Mouse (Mus musculus) midbrain, embryonic 15.5 days (tissue): ENCODE data around the gene Wdr4. TPM values are rescaled to one million over a fixed set of nuclear protein-coding genes. Genes with fewer than 3 reads are reported as not detected.
A peak's percentile ranks its signal among the peaks of the same experiment; 100 is the strongest.

Source experiments
- ATAC-seq: fragments of 200-750 bp; cut with Nextera tagmentation; replicated peaks from 2 replicates; pipeline ENCODE4 v1.8.0; 2017; ENCODE audit warnings: moderate TSS enrichment
- H3K27ac ChIP-seq: fragments of 300-500 bp; sonication (generic); 2 replicates; pipeline ENCODE4 v1.5.1; 2015; ENCODE audit warnings: mild to moderate bottlenecking, inconsistent platforms
- H3K27me3 ChIP-seq: fragments of 300-500 bp; sonication (generic); replicated peaks from 2 replicates; pipeline ENCODE4 v1.6.1; 2015; ENCODE audit warnings: inconsistent platforms
- H3K36me3 ChIP-seq: fragments of 300-500 bp; sonication (generic); replicated peaks from 2 replicates; pipeline ENCODE4 v1.6.1; 2015; ENCODE audit warnings: inconsistent platforms
- H3K4me1 ChIP-seq: fragments of 300-500 bp; sonication (generic); 2 replicates; pipeline ENCODE4 v1.6.1; 2015; ENCODE audit warnings: inconsistent platforms
- H3K4me2 ChIP-seq: fragments of 300-500 bp; sonication (generic); 2 replicates; pipeline ENCODE4 v1.6.1; 2015; ENCODE audit warnings: inconsistent platforms, mild to moderate bottlenecking, moderate library complexity
- H3K4me3 ChIP-seq: fragments of 300-500 bp; sonication (generic); 2 replicates; pipeline ENCODE4 v1.5.1; 2015; ENCODE audit warnings: mild to moderate bottlenecking, inconsistent platforms
- H3K9ac ChIP-seq: fragments of 300-500 bp; sonication (generic); 2 replicates; pipeline ENCODE4 v1.6.1; 2015; ENCODE audit warnings: mild to moderate bottlenecking, inconsistent platforms
- H3K9me3 ChIP-seq: fragments of 300-500 bp; sonication (generic); 2 replicates; pipeline ENCODE4 v1.6.1; 2016; ENCODE audit warnings: inconsistent platforms
- WGBS: fragments of 180-500 bp; shearing (Covaris S2); methylation state at CpG from one replicate; pipeline ENCODE4 v1.1.7; 2015; ENCODE audit warnings: mixed read lengths; 5-methylcytosine and 5-hydroxymethylcytosine counted together
- polyA plus RNA-seq: library from polyadenylated mRNA; unstranded; fragments of >200 nt; fragmentation: Nextera tagmentation; extraction: Ambion mirVana; gene quantifications from 2 replicates; pipeline ENCODE4 v1.2.1, GENCODE M21; 2015

Wdr4 gene
- polyA plus RNA-seq, 1 experiment from 2014 or later: 45.3 TPM

DNA sequence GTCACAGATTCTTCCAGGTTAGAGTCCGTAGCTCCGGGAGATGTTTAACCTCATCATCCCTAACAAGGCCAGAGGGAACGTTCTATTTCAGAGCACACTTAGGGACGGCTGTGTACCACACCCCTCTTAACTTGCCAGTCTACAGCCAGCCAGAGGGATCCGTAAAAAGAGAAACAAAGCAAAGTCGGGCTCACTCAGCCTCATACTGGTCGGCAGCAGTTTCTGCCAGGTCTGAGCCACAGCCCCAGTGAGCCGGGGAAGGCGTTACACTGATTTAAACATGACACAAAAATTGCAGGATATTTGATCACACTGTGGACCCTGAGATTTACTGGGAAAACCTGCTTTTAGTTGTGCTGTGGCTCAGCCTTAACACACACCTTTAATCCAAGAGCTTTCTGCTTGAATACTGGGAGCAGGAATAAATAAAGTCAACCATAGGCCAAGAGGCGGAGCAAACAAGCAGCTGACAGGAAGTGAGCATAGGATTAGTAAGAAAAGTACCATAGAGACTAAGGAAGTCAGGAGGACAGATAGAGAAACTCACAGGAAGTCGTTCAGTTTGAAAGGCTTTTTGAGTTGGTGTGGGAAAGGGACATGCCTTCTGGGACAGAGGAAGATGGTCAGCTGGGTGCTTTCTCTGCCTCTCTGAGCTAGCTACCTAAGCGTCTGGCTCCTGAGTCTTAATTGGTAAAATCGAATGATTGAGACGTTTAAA, 11.8 kb upstream of the Wdr4 start:
- Histone ChIP-seq H3K9ac (no peak overlapping the region), H3K36me3 (peaks cover 30% of the 10 kb centered on the region; the same call in 1 of the 2 replicates), H3K4me3 (no peak overlapping the region), H3K27ac (no peak overlapping the region), H3K27me3 (no peaks in the 10 kb centered on the region), H3K9me3 (no peaks in the 10 kb centered on the region), H3K4me1 (peaks cover 14% of the 10 kb centered on the region), H3K4me2 (no peak overlapping the region)
- no peak for ATAC-seq
- WGBS: 91% methylated on average over 14 of the region's 14 CpGs

DNA sequence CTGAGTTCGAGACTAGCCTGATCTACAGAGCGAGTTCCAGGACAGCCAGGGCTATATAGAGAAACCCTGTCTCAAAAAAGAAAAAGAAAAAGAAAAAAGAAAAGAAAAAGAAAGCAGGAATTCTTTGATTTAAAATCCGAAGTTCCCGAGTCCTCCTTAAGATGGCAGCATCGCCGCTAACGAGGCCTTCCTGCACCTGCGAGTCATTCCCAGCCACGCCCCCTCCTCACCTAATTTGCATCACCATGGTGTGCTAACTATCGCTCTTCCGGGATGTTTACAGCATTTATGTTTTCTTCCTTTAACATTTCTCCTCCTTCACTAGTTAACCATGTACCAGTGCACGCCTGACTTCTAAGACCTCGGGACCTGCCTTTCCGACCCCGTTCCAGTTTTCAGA, 9.5 kb upstream of the Wdr4 start:
- WGBS: 26% methylated on average over 15 of the region's 15 CpGs
- peak overlapping the region; percentile 15; the same call in 1 of the 2 replicates for H3K4me2 ChIP-seq
- no peaks in the 10 kb centered on the region for H3K9me3 ChIP-seq
- H3K4me1 ChIP-seq: peaks cover 5% of the 10 kb centered on the region
- no peak overlapping the region for H3K4me3 ChIP-seq
- no peak overlapping the region for H3K27ac ChIP-seq
- peak; percentile 54; the same call in 1 of the 2 replicates for ATAC-seq
- H3K36me3 ChIP-seq: peaks cover 30% of the 10 kb centered on the region; the same call in 1 of the 2 replicates
- H3K27me3 ChIP-seq: no peaks in the 10 kb centered on the region
- no peak overlapping the region for H3K9ac ChIP-seq

DNA sequence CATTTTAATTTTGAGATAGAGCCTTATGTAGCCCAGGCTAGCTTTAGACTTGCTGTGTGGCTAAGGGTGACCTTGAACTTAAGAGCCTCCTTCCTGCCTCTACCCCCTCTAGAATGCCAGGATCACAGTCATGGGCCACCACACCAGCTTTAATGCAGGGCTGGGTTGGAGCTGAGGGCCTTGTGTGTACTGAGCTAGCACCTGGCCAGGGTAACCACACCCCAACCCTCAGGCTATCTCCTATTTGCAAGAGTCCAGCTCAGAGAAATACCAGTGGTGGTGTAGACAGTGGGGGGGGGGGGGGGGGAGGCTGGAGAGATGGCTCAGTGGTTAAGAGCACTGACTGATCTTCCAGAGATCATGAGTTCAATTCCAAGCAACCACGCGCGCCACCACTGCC, 6.0 kb upstream of the Wdr4 start:
- no peaks in the 10 kb centered on the region for H3K27me3 ChIP-seq
- H3K4me1 ChIP-seq: peaks cover 28% of the 10 kb centered on the region
- no peak overlapping the region for H3K27ac ChIP-seq
- no peaks in the 10 kb centered on the region for H3K9me3 ChIP-seq
- no peak overlapping the region for H3K9ac ChIP-seq
- 98% methylated on average over 3 of the region's 3 CpGs for WGBS
- peaks cover 27% of the 10 kb centered on the region; the same call in 1 of the 2 replicates for H3K36me3 ChIP-seq
- no peak overlapping the region for H3K4me3 ChIP-seq
- no peak overlapping the region for H3K4me2 ChIP-seq
- no peak for ATAC-seq

DNA sequence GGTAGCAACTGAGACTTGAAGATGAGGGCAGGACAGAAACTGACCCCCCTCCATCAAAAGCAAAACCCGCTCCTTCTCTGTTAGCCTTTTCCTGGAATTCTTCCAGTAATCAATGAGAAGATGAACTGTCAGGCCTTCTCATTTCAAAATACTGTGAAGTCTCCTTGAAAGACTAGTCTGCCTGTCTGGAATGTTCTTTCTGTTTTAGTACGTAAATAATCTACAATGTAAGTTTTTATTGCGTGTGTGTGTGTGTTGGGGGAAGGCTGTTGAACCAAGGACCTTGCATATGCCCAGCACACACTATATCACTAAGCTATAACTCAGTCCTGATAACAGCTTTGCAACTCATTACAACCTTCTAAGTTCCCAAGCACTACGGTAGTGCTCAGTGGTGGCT, 5.3 kb upstream of the Wdr4 start:
- H3K9ac ChIP-seq: no peak overlapping the region
- no peaks in the 10 kb centered on the region for H3K9me3 ChIP-seq
- no peak overlapping the region for H3K27ac ChIP-seq
- 96% methylated on average over 4 of the region's 4 CpGs for WGBS
- H3K36me3 ChIP-seq: peaks cover 26% of the 10 kb centered on the region; the same call in 1 of the 2 replicates
- no peaks in the 10 kb centered on the region for H3K27me3 ChIP-seq
- peaks cover 32% of the 10 kb centered on the region for H3K4me1 ChIP-seq
- ATAC-seq: no peak
- no peak overlapping the region for H3K4me2 ChIP-seq
- no peak overlapping the region for H3K4me3 ChIP-seq

DNA sequence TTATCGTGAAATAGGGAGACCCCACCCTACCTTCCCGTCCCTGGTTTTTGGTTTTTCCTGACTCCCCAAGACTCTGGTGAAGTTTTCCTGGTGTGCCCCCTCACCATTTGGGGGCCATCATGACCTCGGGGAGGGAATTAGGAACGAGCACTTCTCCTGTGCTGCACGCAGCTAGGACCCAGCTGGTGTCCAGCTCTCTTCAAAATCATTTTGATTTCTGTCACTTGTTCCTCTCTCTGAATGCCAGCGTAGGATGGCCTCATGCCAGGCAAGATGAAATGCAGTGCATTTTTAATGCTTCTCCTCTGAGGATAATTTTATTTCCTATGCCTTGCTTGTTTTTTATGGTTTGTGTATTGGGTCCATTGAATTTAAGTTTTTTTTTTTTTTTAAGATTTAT, 2.2 kb upstream of the Wdr4 start:
- 0 out of 2 replicates have a peak overlapping the region, but pooled peaks have one; percentile 75 for H3K27ac ChIP-seq
- H3K4me3 ChIP-seq: no peak overlapping the region
- H3K4me1 ChIP-seq: peaks cover 38% of the 10 kb centered on the region
- no peak overlapping the region for H3K4me2 ChIP-seq
- H3K9me3 ChIP-seq: no peaks in the 10 kb centered on the region
- 77% methylated on average over 6 of the region's 6 CpGs for WGBS
- ATAC-seq: no peak
- H3K9ac ChIP-seq: no peak overlapping the region
- H3K36me3 ChIP-seq: peaks cover 5% of the 10 kb centered on the region; the same call in 1 of the 2 replicates
- H3K27me3 ChIP-seq: no peaks in the 10 kb centered on the region

DNA sequence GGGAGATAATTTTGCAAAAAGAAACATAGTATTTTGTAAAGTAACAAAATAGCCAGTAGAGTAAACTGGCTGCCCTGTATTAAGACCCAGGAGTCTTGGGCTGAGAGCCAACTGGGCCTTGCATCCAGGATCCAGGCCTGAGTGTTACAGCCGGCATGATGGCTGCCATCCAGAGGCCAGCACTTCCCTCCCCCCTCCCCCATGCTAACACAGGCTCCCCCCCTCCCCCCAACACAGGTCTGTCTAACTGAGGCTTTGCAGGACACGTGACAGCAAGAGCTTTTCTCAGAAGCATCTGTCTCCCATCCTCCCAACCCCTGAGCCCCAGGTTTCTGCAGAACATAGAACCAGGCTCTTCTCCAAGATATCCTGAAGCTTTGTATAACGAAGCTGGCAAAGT, 1.1 kb upstream of the Wdr4 start:
- peaks cover 38% of the 10 kb centered on the region for H3K4me1 ChIP-seq
- H3K27me3 ChIP-seq: no peaks in the 10 kb centered on the region
- 0 out of 2 replicates have a peak, but pooled peaks have one; percentile 20 for ATAC-seq
- H3K27ac ChIP-seq: peak overlapping the region; percentile 75
- peak overlapping the region; percentile 49 for H3K4me2 ChIP-seq
- 19% methylated on average over 3 of the region's 3 CpGs for WGBS
- peaks cover 3% of the 10 kb centered on the region; the same call in 1 of the 2 replicates for H3K36me3 ChIP-seq
- peak overlapping the region; percentile 51 for H3K4me3 ChIP-seq
- no peaks in the 10 kb centered on the region for H3K9me3 ChIP-seq
- no peak overlapping the region; the same call in 1 of the 2 replicates for H3K9ac ChIP-seq

DNA sequence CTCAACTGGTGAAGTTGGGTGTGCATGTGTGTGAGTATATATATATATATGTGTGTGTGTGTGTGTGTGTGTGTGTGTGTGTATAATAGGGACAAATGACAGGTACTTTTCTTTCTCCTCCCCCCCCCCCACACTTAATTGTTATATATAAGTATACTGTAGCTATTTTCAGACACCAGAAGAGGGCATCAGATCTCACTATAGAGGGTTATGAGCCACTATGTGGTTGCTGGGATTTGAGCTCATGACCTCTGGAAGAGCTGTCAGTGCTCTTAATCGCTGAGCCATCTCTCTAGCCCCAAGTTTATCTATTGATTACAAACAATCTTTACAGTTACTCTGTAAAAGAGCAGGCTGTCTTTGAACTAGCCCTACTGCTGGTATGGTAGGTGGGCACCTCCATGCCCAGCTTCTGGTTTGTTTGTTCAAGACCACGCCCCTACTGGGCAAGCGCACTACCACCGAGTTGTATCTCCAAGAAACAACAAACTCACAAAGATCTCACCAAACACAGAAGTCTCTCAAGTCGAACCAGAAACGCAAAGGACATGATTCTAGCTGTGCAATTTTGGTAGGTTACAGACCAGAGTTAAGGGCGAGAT, 335 bp downstream of the Wdr4 start:
- H3K4me3 ChIP-seq: peak overlapping the region; percentile 51
- WGBS: 3% methylated on average over 7 of the region's 7 CpGs
- ATAC-seq: peak; percentile 73
- no peak overlapping the region for H3K9ac ChIP-seq
- peaks cover 3% of the 10 kb centered on the region; the same call in 1 of the 2 replicates for H3K36me3 ChIP-seq
- peaks cover 34% of the 10 kb centered on the region for H3K4me1 ChIP-seq
- peak overlapping the region; percentile 75 for H3K27ac ChIP-seq
- H3K4me2 ChIP-seq: peak overlapping the region; percentile 49
- no peaks in the 10 kb centered on the region for H3K9me3 ChIP-seq
- H3K27me3 ChIP-seq: no peaks in the 10 kb centered on the region

DNA sequence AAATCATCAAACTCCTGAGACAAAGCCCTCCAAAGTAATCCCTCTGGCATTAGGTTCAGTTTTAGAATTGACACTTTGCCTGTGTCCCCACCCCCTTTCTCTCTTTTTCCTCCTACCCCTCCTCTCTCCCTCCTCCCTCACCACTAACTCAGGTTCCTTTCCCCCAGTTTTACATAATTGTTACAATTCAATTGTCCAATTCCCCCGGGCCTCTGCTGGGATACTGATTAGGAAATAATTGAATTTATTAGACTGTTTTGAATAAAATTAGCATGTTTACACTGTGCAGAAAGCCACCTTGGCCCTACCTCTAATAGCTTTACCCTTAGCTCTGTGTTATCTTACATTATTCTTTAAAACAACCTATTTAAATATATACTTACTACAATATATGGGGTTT, 5.1 kb downstream of the Wdr4 start:
- no peaks in the 10 kb centered on the region for H3K27me3 ChIP-seq
- peaks cover 3% of the 10 kb centered on the region; the same call in 1 of the 2 replicates for H3K36me3 ChIP-seq
- no peak overlapping the region for H3K27ac ChIP-seq
- no peak for ATAC-seq
- H3K4me2 ChIP-seq: no peak overlapping the region
- 70% methylated on average over 1 of the region's 1 CpGs for WGBS
- H3K9me3 ChIP-seq: no peaks in the 10 kb centered on the region
- H3K4me1 ChIP-seq: peaks cover 24% of the 10 kb centered on the region
- H3K4me3 ChIP-seq: no peak overlapping the region
- H3K9ac ChIP-seq: no peak overlapping the region

DNA sequence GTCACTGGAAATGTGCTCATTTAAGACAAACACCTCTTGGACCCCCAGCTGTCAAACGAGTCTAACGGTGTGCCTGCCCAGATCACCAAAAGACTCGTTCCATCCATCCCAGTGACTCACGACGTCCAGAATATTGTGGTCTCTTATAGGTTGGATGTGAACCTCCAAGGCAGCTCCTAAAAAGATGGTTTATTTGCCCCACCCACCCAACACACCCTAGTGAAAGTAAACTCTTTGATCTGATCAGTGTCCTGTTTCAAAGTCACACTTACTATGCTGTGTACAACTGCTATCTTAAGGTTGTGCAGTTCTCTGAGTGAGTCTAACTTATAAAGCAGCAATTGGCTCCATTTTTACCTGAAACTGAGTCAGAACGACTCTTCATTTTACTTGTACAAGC, 7.2 kb downstream of the Wdr4 start:
- Histone ChIP-seq H3K4me2 (peak overlapping the region; percentile 88), H3K9ac (peak overlapping the region; percentile 76), H3K36me3 (peaks cover 6% of the 10 kb centered on the region), H3K4me3 (peak overlapping the region; percentile 99), H3K27ac (peak overlapping the region; percentile 91), H3K4me1 (peaks cover 18% of the 10 kb centered on the region), H3K27me3 (no peaks in the 10 kb centered on the region), H3K9me3 (no peaks in the 10 kb centered on the region)
- 19% methylated on average over 6 of the region's 6 CpGs for WGBS
- ATAC-seq: peak; percentile 15; the same call in 1 of the 2 replicates

DNA sequence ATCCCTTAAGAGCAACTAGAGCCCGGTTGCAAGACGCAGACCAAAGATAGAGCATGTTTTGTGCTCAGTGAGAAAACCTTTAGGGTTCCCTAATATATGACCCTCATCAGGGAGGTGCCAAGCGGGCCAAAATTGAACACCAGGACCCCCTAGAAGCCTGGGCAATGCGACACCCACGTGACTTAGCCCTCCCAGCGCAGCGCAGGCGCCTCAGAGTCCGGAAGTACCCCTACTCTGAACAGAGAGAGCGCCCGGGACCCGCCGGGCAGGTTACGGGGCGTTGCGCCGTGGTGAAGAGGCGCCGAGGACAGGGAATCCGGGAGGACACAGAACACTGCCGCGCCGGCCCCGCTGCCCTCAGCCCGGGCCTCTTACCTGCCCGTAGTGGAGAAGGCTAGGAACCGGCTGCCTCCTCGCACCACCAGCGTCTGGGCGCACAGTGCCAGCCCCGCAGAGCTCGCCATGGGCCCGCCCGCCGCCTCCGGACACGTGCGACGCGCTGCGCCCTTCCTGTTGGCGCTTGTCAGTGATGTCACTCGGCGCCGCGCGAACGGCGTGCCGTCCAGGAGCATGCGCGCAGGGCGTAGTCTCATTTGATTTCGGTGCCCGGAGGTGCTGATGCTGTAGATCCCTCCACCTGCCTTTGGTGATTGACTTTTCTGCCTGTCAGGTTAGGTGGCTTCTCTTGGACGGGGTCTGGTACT, 7.8 kb downstream of the Wdr4 start:
- peak overlapping the region; percentile 76 for H3K9ac ChIP-seq
- peak; percentile 98 for ATAC-seq
- H3K4me2 ChIP-seq: peak overlapping the region; percentile 88
- H3K27ac ChIP-seq: peak overlapping the region; percentile 91
- under 1% methylated on average over 56 of the region's 56 CpGs for WGBS
- peak overlapping the region; percentile 99 for H3K4me3 ChIP-seq
- no peaks in the 10 kb centered on the region for H3K27me3 ChIP-seq
- peaks cover 8% of the 10 kb centered on the region for H3K36me3 ChIP-seq
- H3K9me3 ChIP-seq: no peaks in the 10 kb centered on the region
- H3K4me1 ChIP-seq: peaks cover 18% of the 10 kb centered on the region

DNA sequence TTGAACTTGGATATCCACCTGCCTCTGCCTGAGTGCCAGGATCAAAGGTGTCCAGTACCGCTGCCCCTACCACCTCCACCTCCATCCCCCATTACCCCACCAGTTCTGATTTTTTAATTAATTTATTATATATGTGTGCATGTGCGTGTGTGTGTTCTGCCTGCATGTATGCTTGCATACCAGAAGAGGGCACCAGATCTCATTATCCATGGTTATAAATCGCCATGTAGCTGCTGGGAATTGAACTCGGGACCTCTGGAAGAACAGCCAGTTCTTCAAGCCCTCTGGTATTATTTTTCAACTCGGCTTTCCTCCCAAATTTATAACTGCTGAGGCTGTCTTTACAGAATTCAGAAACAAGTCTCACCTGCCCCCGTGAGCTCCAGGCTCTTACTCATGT, 8.8 kb downstream of the Wdr4 start:
- Histone ChIP-seq H3K27ac (no peak overlapping the region), H3K36me3 (peaks cover 12% of the 10 kb centered on the region), H3K4me2 (peak overlapping the region; percentile 88), H3K27me3 (no peaks in the 10 kb centered on the region), H3K9ac (no peak overlapping the region), H3K4me3 (peak overlapping the region; percentile 99), H3K9me3 (no peaks in the 10 kb centered on the region), H3K4me1 (peaks cover 18% of the 10 kb centered on the region)
- ATAC-seq: no peak
- 98% methylated on average over 6 of the region's 6 CpGs for WGBS

DNA sequence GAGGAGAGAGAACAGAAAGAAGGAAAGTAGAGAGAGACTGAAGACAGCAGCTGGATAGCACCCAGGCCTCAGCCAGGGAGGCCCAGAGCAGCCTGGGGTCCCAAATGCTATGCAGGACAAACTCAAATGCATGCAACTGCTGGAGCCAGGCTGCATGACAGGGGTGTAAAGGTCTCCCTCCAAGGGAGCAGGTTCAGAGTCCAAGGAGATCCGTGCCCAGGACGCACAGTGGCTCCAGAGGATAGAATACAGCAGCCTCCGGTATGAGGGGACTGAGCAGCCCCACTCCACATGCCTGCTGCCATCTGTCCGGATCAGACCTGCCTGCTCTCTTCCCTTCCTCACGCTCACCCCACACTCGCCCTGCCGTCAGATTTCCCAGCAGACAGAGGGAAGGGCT, 13.5 kb downstream of the Wdr4 start:
- H3K9ac ChIP-seq: no peak overlapping the region
- ATAC-seq: no peak

More for the DNA sequence above, 13.5 kb downstream of the Wdr4 start:
- 87% methylated on average over 7 of the region's 7 CpGs for WGBS
- Histone ChIP-seq H3K27me3 (no peaks in the 10 kb centered on the region), H3K4me1 (peaks cover 8% of the 10 kb centered on the region), H3K36me3 (peaks cover 35% of the 10 kb centered on the region), H3K27ac (no peak overlapping the region), H3K4me3 (no peak overlapping the region), H3K9me3 (no peaks in the 10 kb centered on the region), H3K4me2 (no peak overlapping the region)
